ENCODE assay signal across 9 mouse cellular contexts in genomic region chr3:53043206-53043780, GRCm38 (mm10). TPM values are rescaled to one million over a fixed set of nuclear protein-coding genes. Genes with fewer than 3 reads are reported as not detected.
DNase-seq lines count a peak whose midpoint lies in the region; ATAC-seq and TF ChIP-seq lines count a peak whose summit lies in the region.
"Had no signal": no experiment of that assay in that cellular context is flagged by ENCODE, and none has a peak within 500 bp of the region (broad histone marks: within the 10 kb centered on the region; RNA-seq: fewer than 3 reads in every experiment).

No protein-coding gene starts in this region.

- DNase-seq in cerebellum, adult 9-10 months, result peak; percentile 68
- no peak for DNase-seq in cerebellum, adult 8-10 months
- no peak for DNase-seq in lung, embryonic 14.5 days
- DNase-seq in lung, postnatal 36 days, result no peak
- no peak for DNase-seq in frontal cortex, postnatal 36 days (ENCODE audit: low spot score in 2 of 2)
- no peak for DNase-seq in layer of hippocampus, adult 2 months (ENCODE audit: low spot score in 2 of 2)

- no peak for TF ChIP-seq POLR2A in olfactory bulb, adult 2 months (IDR thresholded peaks at IDR 0.05; ENCODE audit: insufficient read depth, low read depth, low read length)

- peak overlapping the region; percentile 51; the same call in 1 of the 2 replicates for H3K4me3 ChIP-seq in lung, embryonic 14.5 days (ENCODE audit: low read depth, low read length)
- no peak overlapping the region; the same call in 1 of the 2 replicates for H3K4me3 ChIP-seq in intestine, embryonic 15.5 days (replicated peaks)
- peak overlapping the region; percentile 23 for H3K4me3 ChIP-seq in olfactory bulb, adult 2 months (ENCODE audit: insufficient read depth, low read depth, low read length)
- H3K4me3 ChIP-seq in layer of hippocampus, adult 2 months, result no peak overlapping the region

- TF ChIP-seq CTCF in lung, embryonic 14.5 days (IDR thresholded peaks at IDR 0.05; ENCODE audit: low read depth), result no peak
- no peak for TF ChIP-seq CTCF in olfactory bulb, adult 2 months (IDR thresholded peaks at IDR 0.05; ENCODE audit: insufficient read depth, low read depth, low read length)
- no peak for TF ChIP-seq CTCF in layer of hippocampus, adult 2 months (conservative IDR thresholded peaks at IDR 0.05)

- H3K4me1 ChIP-seq in lung, embryonic 14.5 days (ENCODE audit: insufficient read depth), result peaks cover 22% of the 10 kb centered on the region
- peaks cover 16% of the 10 kb centered on the region; the same call in 1 of the 2 replicates for H3K4me1 ChIP-seq in intestine, embryonic 15.5 days (replicated peaks)
- H3K4me1 ChIP-seq in olfactory bulb, adult 2 months (ENCODE audit: control insufficient read depth, insufficient read depth, low read length), result peaks cover 11% of the 10 kb centered on the region

- H3K27ac ChIP-seq in lung, embryonic 14.5 days (ENCODE audit: low read depth), result peak overlapping the region; percentile 56; the same call in 1 of the 2 replicates
- no peak overlapping the region for H3K27ac ChIP-seq in intestine, embryonic 15.5 days
- H3K27ac ChIP-seq in olfactory bulb, adult 2 months (ENCODE audit: insufficient read depth, low read depth, low read length), result no peak overlapping the region
- H3K27ac ChIP-seq in layer of hippocampus, adult 2 months, result no peak overlapping the region
- H3K27ac ChIP-seq: liver, embryonic 14.5 days had no signal

- ATAC-seq in lung, embryonic 14.5 days (ENCODE audit: insufficient read depth), result no peak
- ATAC-seq in intestine, embryonic 15.5 days, result no peak

- WGBS in lung, embryonic 14.5 days, result 82% methylated on average over 13 of the region's 13 CpGs
- whole genome bisulfite sequencing in intestine, embryonic 15.5 days, result 91% methylated on average over 13 of the region's 13 CpGs
- 93% methylated on average over 13 of the region's 13 CpGs for WGBS in olfactory bulb, adult 2 months

- H3K9ac ChIP-seq in lung, embryonic 14.5 days, result 0 out of 2 replicates have a peak overlapping the region, but pooled peaks have one; percentile 11
- no peak overlapping the region for H3K9ac ChIP-seq in intestine, embryonic 15.5 days
- H3K9ac ChIP-seq: liver, embryonic 14.5 days had no signal

- H3K27me3 ChIP-seq in lung, embryonic 14.5 days (ENCODE audit: insufficient read depth, low read length), result 0 out of 2 replicates have a peak, but pooled peaks cover 8% of the 10 kb centered on the region
- H3K27me3 ChIP-seq in intestine, embryonic 15.5 days (replicated peaks), result peaks cover 8% of the 10 kb centered on the region; the same call in 1 of the 2 replicates

- H3K36me3 ChIP-seq in lung, embryonic 14.5 days (ENCODE audit: insufficient read depth), result no peaks in the 10 kb centered on the region
- no peaks in the 10 kb centered on the region for H3K36me3 ChIP-seq in intestine, embryonic 15.5 days

- peak overlapping the region; percentile 79 for H3K4me2 ChIP-seq in lung, embryonic 14.5 days
- H3K4me2 ChIP-seq in intestine, embryonic 15.5 days (replicated peaks), result peak overlapping the region; percentile 37

- no peaks in the 10 kb centered on the region for H3K9me3 ChIP-seq in lung, embryonic 14.5 days (ENCODE audit: low read depth, low read length)
- no peaks in the 10 kb centered on the region for H3K9me3 ChIP-seq in intestine, embryonic 15.5 days

RNA-seq across cellular contexts. Expression of gene Lhfp, which starts 2.0 kb away (rescaled TPM):
- 61.9 and 63.8 TPM in 2 replicates for polyA plus RNA-seq in lung, embryonic 14.5 days (2014; fragmentation: Nextera tagmentation; extraction: Ambion mirVana)
- 41.0 and 42.8 TPM in 2 replicates for polyA plus RNA-seq in intestine, embryonic 15.5 days (2015; fragmentation: Nextera tagmentation; extraction: Ambion mirVana)
- not detected in 2 replicates for polyA plus RNA-seq in olfactory bulb, adult 2 months (2012; ENCODE audit: insufficient read depth, insufficient read length, low replicate concordance, missing spikeins)
- 10 to 100 TPM; 19.1 to 20.4 TPM for total RNA-seq in layer of hippocampus, adult 2 months (2021)

RNA-seq across cellular contexts. Expression of gene Cog6, which starts 26.3 kb away (rescaled TPM):
- polyA plus RNA-seq in lung, embryonic 14.5 days (2014; fragmentation: Nextera tagmentation; extraction: Ambion mirVana), result 43.4 and 47.3 TPM in 2 replicates
- 35.7 and 38.6 TPM in 2 replicates for polyA plus RNA-seq in intestine, embryonic 15.5 days (2015; fragmentation: Nextera tagmentation; extraction: Ambion mirVana)
- polyA plus RNA-seq in olfactory bulb, adult 2 months (2012; ENCODE audit: insufficient read depth, insufficient read length, low replicate concordance, missing spikeins), result not detected in 2 replicates
- 10 to 100 TPM; 37.7 to 42.4 TPM for total RNA-seq in layer of hippocampus, adult 2 months (2021)

Comparison
In these comparisons a context has a peak if more than half of its experiments do, and no peak if none do; other contexts are left out.
1. H3K4me3 ChIP-seq: peak in lung, embryonic 14.5 days (single experiment) and olfactory bulb, adult 2 months (single experiment); none in intestine, embryonic 15.5 days (single experiment) and layer of hippocampus, adult 2 months (single experiment).
2. RNA of gene Cog6, which starts 26.3 kb away (polyA plus RNA-seq): 43.4 to 47.3 TPM in lung, embryonic 14.5 days and 35.7 to 38.6 TPM in intestine, embryonic 15.5 days; not detected in olfactory bulb, adult 2 months; every median in the first group is over 10 times any median in the second.